Comparison of ENCODE assay signal across 9 mouse cellular contexts in genomic region chr8:92363217-92364147, GRCm38 (mm10). TPM values are rescaled to one million over a fixed set of nuclear protein-coding genes. Genes with fewer than 3 reads are reported as not detected.
DNase-seq lines count a peak whose midpoint lies in the region; ATAC-seq and TF ChIP-seq lines count a peak whose summit lies in the region.
"Had no signal": no experiment of that assay in that cellular context is flagged by ENCODE, and none has a peak within 500 bp of the region (broad histone marks: within the 10 kb centered on the region; RNA-seq: fewer than 3 reads in every experiment).

No protein-coding gene starts in this region.

- ATAC-seq in forebrain, postnatal 0 days: no peak
- ATAC-seq in limb, embryonic 12.5 days (ENCODE audit: insufficient number of reproducible peaks, insufficient read depth, low FRiP score, low TSS enrichment, low read depth): no peak
- no peak for ATAC-seq in stomach, embryonic 15.5 days (ENCODE audit: insufficient read depth, low FRiP score, low read depth)

- peak; percentile 17 to 54 for DNase-seq in heart, adult 2 months
- no peak for DNase-seq in heart, postnatal 25 days (ENCODE audit: low spot score)
- DNase-seq in Muller cell, postnatal 12 days (ENCODE audit: inconsistent ontology term): peak; percentile 64
- DNase-seq in forebrain, postnatal 0 days: peak; percentile 46
- DNase-seq in T-cell, adult 2 months (ENCODE audit: low spot score): no peak
- DNase-seq in adrenal gland, postnatal 4 days (ENCODE audit: low spot score in 2 of 2): no peak

- H3K79me2 ChIP-seq in heart, adult 2 months (replicated peaks; ENCODE audit: control insufficient read depth, insufficient read depth, low read length): no peaks in the 10 kb centered on the region

- no peaks in the 10 kb centered on the region for H3K36me3 ChIP-seq in heart, adult 2 months (ENCODE audit: control insufficient read depth, insufficient read depth, low read length)
- no peaks in the 10 kb centered on the region for H3K36me3 ChIP-seq in forebrain, postnatal 0 days (ENCODE audit: insufficient read depth)
- no peaks in the 10 kb centered on the region for H3K36me3 ChIP-seq in limb, embryonic 12.5 days
- H3K36me3 ChIP-seq in stomach, embryonic 15.5 days: no peaks in the 10 kb centered on the region

- H3K9ac ChIP-seq in heart, adult 2 months (ENCODE audit: low read depth, low read length): no peak overlapping the region
- no peak overlapping the region for H3K9ac ChIP-seq in forebrain, postnatal 0 days
- H3K9ac ChIP-seq in limb, embryonic 12.5 days (replicated peaks): peak overlapping the region; percentile 52
- H3K9ac ChIP-seq in stomach, embryonic 15.5 days: no peak overlapping the region

- no peak for TF ChIP-seq CTCF in heart, adult 2 months (IDR thresholded peaks at IDR 0.05)
- TF ChIP-seq CTCF in forebrain, postnatal 0 days (IDR thresholded peaks at IDR 0.05; ENCODE audit: low read depth): no peak

- TF ChIP-seq EP300 in heart, adult 2 months (IDR thresholded peaks at IDR 0.05; ENCODE audit: insufficient read depth, low read depth, low read length): no peak

- WGBS in heart, adult 2 months: 20% methylated on average over 45 of the region's 45 CpGs
- 3% methylated on average over 45 of the region's 45 CpGs for WGBS in forebrain, postnatal 0 days
- WGBS in limb, embryonic 12.5 days: 3% methylated on average over 45 of the region's 45 CpGs
- WGBS in stomach, embryonic 15.5 days: 4% methylated on average over 45 of the region's 45 CpGs

- no peak overlapping the region for H3K4me2 ChIP-seq in forebrain, postnatal 0 days (ENCODE audit: low read depth)
- H3K4me2 ChIP-seq in limb, embryonic 12.5 days: peak overlapping the region; percentile 51
- H3K4me2 ChIP-seq in stomach, embryonic 15.5 days: peak overlapping the region; percentile 29

- intact Hi-C loops in heart, adult 2 months (cut with DNase I): loop anchor here (2.0 kb wide), 1 partner anchor 357 kb away; no protein-coding TSS in a partner anchor
- intact Hi-C loops in heart, postnatal 25 days (cut with DNase I): loop anchor here (2.0 to 10.0 kb wide), 3 partner anchors 359 to 1169 kb away; partner anchors contain the start of gene Aktip

- no peak overlapping the region for H3K27ac ChIP-seq in heart, adult 2 months
- H3K27ac ChIP-seq in forebrain, postnatal 0 days (ENCODE audit: low read depth, low read length): no peak overlapping the region
- H3K27ac ChIP-seq in limb, embryonic 12.5 days: no peak overlapping the region
- no peak overlapping the region for H3K27ac ChIP-seq in stomach, embryonic 15.5 days

- H3K9me3 ChIP-seq in forebrain, postnatal 0 days (ENCODE audit: low read length): no peaks in the 10 kb centered on the region
- no peaks in the 10 kb centered on the region for H3K9me3 ChIP-seq in limb, embryonic 12.5 days
- H3K9me3 ChIP-seq in stomach, embryonic 15.5 days: no peaks in the 10 kb centered on the region

- H3K4me3 ChIP-seq in heart, adult 2 months: no peak overlapping the region
- no peak overlapping the region for H3K4me3 ChIP-seq in forebrain, postnatal 0 days (ENCODE audit: low read depth, low read length)
- H3K4me3 ChIP-seq in limb, embryonic 12.5 days (replicated peaks): peak overlapping the region; percentile 33
- H3K4me3 ChIP-seq in stomach, embryonic 15.5 days (replicated peaks): peak overlapping the region; percentile 12; the same call in 1 of the 2 replicates

- TF ChIP-seq POLR2A in heart, adult 2 months (IDR thresholded peaks at IDR 0.05; ENCODE audit: insufficient read depth, low read depth, low read length): no peak

- peaks cover 35% of the 10 kb centered on the region for H3K27me3 ChIP-seq in heart, adult 2 months (ENCODE audit: control insufficient read depth, insufficient read depth, low read length)
- H3K27me3 ChIP-seq in forebrain, postnatal 0 days (ENCODE audit: insufficient read depth, low read length): peaks cover 75% of the 10 kb centered on the region
- peaks cover 93% of the 10 kb centered on the region for H3K27me3 ChIP-seq in limb, embryonic 12.5 days
- peaks cover 88% of the 10 kb centered on the region for H3K27me3 ChIP-seq in stomach, embryonic 15.5 days (replicated peaks)

- H3K4me1 ChIP-seq in heart, adult 2 months (ENCODE audit: control insufficient read depth, insufficient read depth, low read length): no peaks in the 10 kb centered on the region
- no peaks in the 10 kb centered on the region for H3K4me1 ChIP-seq in forebrain, postnatal 0 days (ENCODE audit: insufficient read depth)
- H3K4me1 ChIP-seq in limb, embryonic 12.5 days (replicated peaks): peaks cover 42% of the 10 kb centered on the region
- peaks cover 24% of the 10 kb centered on the region for H3K4me1 ChIP-seq in stomach, embryonic 15.5 days

RNA-seq across cellular contexts. Expression of gene Irx5, which starts 6.1 kb away (rescaled TPM):
- 10 to 100 TPM in 1 of 2 experiments, 1 to 10 TPM in 1; 6.2 to 11.5 TPM for total RNA-seq in heart, adult 2 months (2021)
- polyA plus RNA-seq in heart, adult 2 months (2012; rRNA removed): 3.7 and 5.7 TPM in 2 replicates
- 10 to 100 TPM in 1 of 2 experiments, 1 to 10 TPM in 1; 8.8 to 11.9 TPM for total RNA-seq in heart, postnatal 25 days (2021)
- total RNA-seq in forebrain, postnatal 0 days (2014; rRNA removed): 0.92 and 2.7 TPM in 2 replicates
- 0.64 and 1.6 TPM in 2 replicates for polyA plus RNA-seq in forebrain, postnatal 0 days (2015; fragmentation: Nextera tagmentation; extraction: Ambion mirVana)
- 12.3 and 15.5 TPM in 2 replicates for polyA plus RNA-seq in limb, embryonic 12.5 days (2016; fragmentation: Nextera tagmentation; extraction: Ambion mirVana)
- 1.7 and 3.5 TPM in 2 replicates for polyA plus RNA-seq in stomach, embryonic 15.5 days (2015; fragmentation: Nextera tagmentation; extraction: Ambion mirVana)
- total RNA-seq in adrenal gland, postnatal 4 days (2021): 1 to 10 TPM; 4.6 to 4.9 TPM
- polyA plus RNA-seq: liver, embryonic 16.5 days had no signal

Comparison
In these comparisons a context has a peak if more than half of its experiments do, and no peak if none do; other contexts are left out.
1. DNase-seq: peak in heart, adult 2 months (2 of 2), Muller cell, postnatal 12 days (single experiment) and forebrain, postnatal 0 days (single experiment); none in heart, postnatal 25 days (single experiment), T-cell, adult 2 months (single experiment) and adrenal gland, postnatal 4 days (0 of 2).
2. H3K4me3 ChIP-seq: peak in limb, embryonic 12.5 days (single experiment) and stomach, embryonic 15.5 days (single experiment); none in heart, adult 2 months (single experiment) and forebrain, postnatal 0 days (single experiment).